Mouse (Mus musculus): ENCODE results near the gene March2.
"Not testable (repeated sequence)": the region's sequence is repeated elsewhere in the genome, so short reads cannot be mapped to it uniquely, and the experiment has no call there.

GRCm38 (mm10) chr17:33732556-33733083 lies 14.2 kb upstream of the March2 start:
- TF ChIP-seq POLR2A (IDR thresholded peaks at IDR 0.05; ENCODE audit: borderline replicate concordance, control insufficient read depth, low read depth, low read length); CTCF (IDR thresholded peaks at IDR 0.05; ENCODE audit: control insufficient read depth, insufficient read depth, low read length): not testable (repeated sequence)

Measured in bone marrow, adult 2 months (tissue).